Mouse (Mus musculus) midbrain, embryonic 11.5 days (tissue): ENCODE measurements around the gene Itsn1. TPM values are rescaled to one million over a fixed set of nuclear protein-coding genes. Genes with fewer than 3 reads are reported as not detected.

ENCODE experiments used
- ATAC-seq: fragments of 200-750 bp; cut with Nextera tagmentation; 2 replicates; pipeline ENCODE4 v1.8.0; 2017; ENCODE audit warnings: moderate TSS enrichment, moderate library complexity; ENCODE audit not compliant: low FRiP score
- DNase-seq: peaks from one replicate; pipeline ENCODE4 v3.0.0; 2015; ENCODE audit warnings: low spot score; ENCODE audit errors: missing footprints
- H3K27ac ChIP-seq: fragments of 300-500 bp; sonication (generic); 2 replicates; pipeline ENCODE4 v1.5.1; 2014; ENCODE audit warnings: low read depth, low read length
- H3K27me3 ChIP-seq: fragments of 300-500 bp; sonication (generic); 2 replicates; pipeline ENCODE4 v1.6.1; 2014; ENCODE audit warnings: mild to moderate bottlenecking, low read length, moderate library complexity, mixed read lengths; ENCODE audit not compliant: control insufficient read depth, insufficient read depth
- H3K36me3 ChIP-seq: fragments of 300-500 bp; sonication (generic); 2 replicates; pipeline ENCODE4 v1.6.1; 2014; ENCODE audit warnings: mild to moderate bottlenecking, low read length, moderate library complexity, mixed read lengths; ENCODE audit not compliant: control insufficient read depth, insufficient read depth
- H3K4me1 ChIP-seq: fragments of 300-500 bp; sonication (generic); 2 replicates; pipeline ENCODE4 v1.6.1; 2014; ENCODE audit warnings: low read length; ENCODE audit not compliant: control insufficient read depth, insufficient read depth
- H3K4me2 ChIP-seq: fragments of 300-500 bp; sonication (generic); 2 replicates; pipeline ENCODE4 v1.6.1; 2014; ENCODE audit warnings: mild to moderate bottlenecking, moderate library complexity
- H3K4me3 ChIP-seq: fragments of 300-500 bp; sonication (generic); 2 replicates; pipeline ENCODE4 v1.5.1; 2014; ENCODE audit warnings: low read depth, low read length
- H3K9ac ChIP-seq: fragments of 300-500 bp; sonication (generic); 2 replicates; pipeline ENCODE4 v1.6.1; 2014; ENCODE audit warnings: low read length
- H3K9me3 ChIP-seq: fragments of 300-500 bp; sonication (generic); 2 replicates; pipeline ENCODE4 v1.6.1; 2016; ENCODE audit warnings: low read length; ENCODE audit not compliant: control insufficient read depth
- WGBS: fragments of 180-500 bp; shearing (Covaris S2); extraction: QIAGEN DNeasy Blood & Tissue Kit; methylation state at CpG from one replicate; pipeline ENCODE4 v1.1.7; 2014; 5-methylcytosine and 5-hydroxymethylcytosine counted together
- polyA plus RNA-seq: library from polyadenylated mRNA; unstranded; fragments of >200 nt; fragmentation: Nextera tagmentation; extraction: Ambion mirVana; gene quantifications from 2 replicates; pipeline ENCODE4 v1.2.1, GENCODE M21; 2014

Itsn1 gene
- polyA plus RNA-seq, 1 experiment from 2014 or later = 54.8 TPM

DNA sequence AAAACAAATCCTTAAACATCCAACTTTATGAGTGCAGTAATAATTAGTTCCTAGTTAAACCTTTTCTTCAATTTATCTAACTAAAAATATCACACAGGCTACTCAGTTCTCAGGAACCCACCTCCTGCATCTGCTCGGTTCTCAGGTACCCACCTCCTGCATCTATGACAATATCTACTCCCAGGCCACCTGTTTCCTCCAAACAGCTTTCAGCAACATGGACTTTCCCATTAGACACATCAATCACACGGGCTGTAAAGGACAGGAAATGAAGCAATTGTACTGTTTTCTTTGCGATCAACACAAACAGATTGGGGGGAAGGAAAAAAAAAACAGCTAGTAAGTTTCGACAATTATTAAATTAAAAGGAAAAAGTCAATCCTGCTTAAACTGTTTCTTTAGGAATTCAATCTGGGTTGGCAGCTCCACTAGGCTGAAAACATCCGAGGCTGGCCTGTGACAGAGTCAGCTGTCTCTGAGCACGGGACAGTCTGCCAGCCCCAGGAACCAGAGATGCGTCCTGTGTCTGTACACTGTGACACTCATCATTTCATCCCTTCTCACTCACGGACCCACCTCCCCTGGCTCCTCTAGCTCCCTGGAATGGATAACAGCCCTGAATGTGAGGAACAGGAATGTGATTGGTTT lies 33.8 kb upstream of the Itsn1 start:
- 85% methylated on average over 8 of the region's 8 CpGs for WGBS
- Histone ChIP-seq H3K36me3 (peaks cover 5% of the 10 kb centered on the region; the same call in 1 of the 2 replicates), H3K27ac (no peak overlapping the region), H3K9ac (no peak overlapping the region), H3K9me3 (no peaks in the 10 kb centered on the region), H3K4me1 (no peaks in the 10 kb centered on the region), H3K4me3 (no peak overlapping the region), H3K27me3 (no peaks in the 10 kb centered on the region), H3K4me2 (no peak overlapping the region)
- no peak for ATAC-seq
- peak; percentile 60 for DNase-seq

DNA sequence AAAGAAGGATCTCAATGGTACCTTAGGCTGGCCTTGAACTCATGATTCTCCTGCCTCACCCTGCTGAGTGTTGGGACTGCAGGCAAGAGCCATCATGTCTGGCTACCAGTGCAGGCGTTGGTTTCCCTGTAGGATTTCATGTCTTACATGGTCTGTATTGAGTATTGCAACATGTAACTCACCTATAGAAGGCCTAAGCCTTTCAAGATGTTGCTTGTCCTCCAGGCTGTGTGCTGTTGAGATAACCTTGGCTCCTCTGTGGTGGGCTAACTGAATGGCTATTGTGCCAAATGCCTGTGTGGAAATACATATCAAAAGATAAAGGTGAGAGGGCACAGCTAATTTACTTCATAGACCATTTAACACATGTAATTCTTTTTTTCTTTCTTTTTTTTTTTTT lies 30.1 kb upstream of the Itsn1 start:
- H3K9me3 ChIP-seq = no peaks in the 10 kb centered on the region
- H3K27me3 ChIP-seq = no peaks in the 10 kb centered on the region
- H3K4me1 ChIP-seq = no peaks in the 10 kb centered on the region
- H3K4me3 ChIP-seq = no peak overlapping the region
- H3K36me3 ChIP-seq = peaks cover 5% of the 10 kb centered on the region; the same call in 1 of the 2 replicates
- no peak overlapping the region for H3K4me2 ChIP-seq
- peak; percentile 82 for DNase-seq
- H3K9ac ChIP-seq = no peak overlapping the region
- no peak for ATAC-seq
- WGBS = 84% methylated on average over 1 of the region's 1 CpGs
- no peak overlapping the region for H3K27ac ChIP-seq

DNA sequence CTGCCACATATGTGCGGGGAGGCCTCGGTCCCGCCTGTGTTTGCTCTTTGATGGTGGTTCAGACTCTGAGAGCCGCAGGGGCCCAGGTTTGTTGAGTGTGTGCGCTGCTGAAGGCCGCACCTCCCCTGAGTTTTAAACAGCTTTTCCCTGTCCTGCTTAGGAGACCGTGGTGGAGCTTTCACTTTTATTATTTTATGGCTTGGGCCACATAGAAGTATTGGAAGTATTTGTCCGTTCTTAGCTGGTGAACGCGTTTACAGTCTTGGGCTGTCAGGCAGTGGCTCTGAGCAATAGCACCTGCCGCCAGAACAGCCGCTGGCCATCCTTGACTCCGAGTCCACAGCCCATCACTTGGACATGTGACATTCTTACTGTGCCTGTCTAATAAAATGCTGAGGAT lies 27.2 kb upstream of the Itsn1 start:
- ATAC-seq = no peak
- peaks cover 9% of the 10 kb centered on the region; the same call in 1 of the 2 replicates for H3K36me3 ChIP-seq
- 93% methylated on average over 13 of the region's 13 CpGs for WGBS

DNA sequence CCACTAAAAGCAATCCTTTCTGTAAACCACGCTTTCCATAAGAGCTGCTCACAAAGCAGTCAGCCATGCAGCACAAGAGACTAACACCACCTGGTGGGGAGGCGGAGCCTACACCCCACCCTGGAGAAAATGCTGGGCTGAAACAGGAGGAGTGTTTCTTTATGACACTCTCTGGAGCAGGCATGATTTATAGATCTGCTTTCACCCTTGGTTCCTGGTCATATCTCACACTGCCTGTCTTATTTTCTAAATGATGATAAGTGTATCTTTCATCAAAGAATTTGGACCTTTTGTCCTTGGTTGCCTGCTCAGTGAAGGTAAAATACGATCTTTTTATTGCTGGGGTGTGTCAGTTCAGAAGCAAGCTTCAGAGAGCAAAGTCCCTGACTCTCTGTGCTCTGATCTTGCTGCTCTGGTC lies 26.3 kb upstream of the Itsn1 start:
- no peak overlapping the region for H3K4me2 ChIP-seq
- no peaks in the 10 kb centered on the region for H3K9me3 ChIP-seq
- peak; percentile 59 for DNase-seq
- H3K9ac ChIP-seq = no peak overlapping the region
- H3K4me3 ChIP-seq = no peak overlapping the region
- no peak for ATAC-seq
- no peak overlapping the region for H3K27ac ChIP-seq
- peaks cover 9% of the 10 kb centered on the region; the same call in 1 of the 2 replicates for H3K36me3 ChIP-seq
- H3K4me1 ChIP-seq = no peaks in the 10 kb centered on the region
- 62% methylated on average over 3 of the region's 3 CpGs for WGBS
- H3K27me3 ChIP-seq = no peaks in the 10 kb centered on the region

More for the DNA sequence above, 27.2 kb upstream of the Itsn1 start:
- DNase-seq = peak; percentile 45
- H3K27ac ChIP-seq = no peak overlapping the region
- no peak overlapping the region for H3K9ac ChIP-seq
- no peak overlapping the region for H3K4me3 ChIP-seq
- H3K9me3 ChIP-seq = no peaks in the 10 kb centered on the region
- H3K27me3 ChIP-seq = no peaks in the 10 kb centered on the region
- H3K4me1 ChIP-seq = no peaks in the 10 kb centered on the region
- H3K4me2 ChIP-seq = no peak overlapping the region

DNA sequence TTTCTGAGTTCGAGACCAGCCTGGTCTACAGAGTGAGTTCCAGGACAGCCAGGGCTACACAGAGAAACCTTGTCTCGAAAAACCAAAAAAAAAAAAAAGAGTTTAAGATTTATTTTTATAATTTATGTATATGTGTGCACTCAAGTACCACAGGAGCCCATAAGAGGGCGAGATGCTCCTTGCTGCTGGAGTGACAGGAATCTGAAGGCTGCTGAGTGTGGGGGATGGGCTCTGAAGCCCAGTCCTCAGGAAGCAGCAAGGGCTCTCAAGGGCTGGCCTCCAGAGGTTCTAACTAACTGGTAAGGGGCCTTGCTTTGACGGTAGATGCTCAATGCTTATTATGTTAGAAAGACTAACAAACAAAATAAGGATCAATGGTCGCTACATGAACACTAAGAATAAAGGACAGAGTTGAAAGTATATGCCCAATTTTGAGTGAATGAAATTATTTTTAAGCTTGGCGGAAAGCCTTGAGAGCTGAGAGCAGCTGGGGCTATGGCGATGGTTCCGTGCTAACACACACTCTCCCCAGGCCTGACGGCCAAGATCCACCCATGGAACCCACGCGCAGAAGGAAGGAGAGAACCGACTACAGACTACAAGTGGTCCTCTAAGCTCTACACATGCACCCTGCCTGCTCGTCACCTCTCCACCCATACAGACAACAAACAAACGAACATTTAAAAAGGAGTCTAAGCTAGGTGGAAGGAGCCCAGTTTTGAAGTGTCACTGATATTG lies 24.3 kb upstream of the Itsn1 start:
- Histone ChIP-seq H3K9ac (no peak overlapping the region), H3K4me3 (no peak overlapping the region), H3K9me3 (no peaks in the 10 kb centered on the region), H3K36me3 (peaks cover 6% of the 10 kb centered on the region; the same call in 1 of the 2 replicates), H3K4me1 (no peaks in the 10 kb centered on the region), H3K27me3 (no peaks in the 10 kb centered on the region), H3K27ac (no peak overlapping the region), H3K4me2 (no peak overlapping the region)
- DNase-seq (peak; percentile 17), ATAC-seq (no peak)
- WGBS = 85% methylated on average over 14 of the region's 14 CpGs

DNA sequence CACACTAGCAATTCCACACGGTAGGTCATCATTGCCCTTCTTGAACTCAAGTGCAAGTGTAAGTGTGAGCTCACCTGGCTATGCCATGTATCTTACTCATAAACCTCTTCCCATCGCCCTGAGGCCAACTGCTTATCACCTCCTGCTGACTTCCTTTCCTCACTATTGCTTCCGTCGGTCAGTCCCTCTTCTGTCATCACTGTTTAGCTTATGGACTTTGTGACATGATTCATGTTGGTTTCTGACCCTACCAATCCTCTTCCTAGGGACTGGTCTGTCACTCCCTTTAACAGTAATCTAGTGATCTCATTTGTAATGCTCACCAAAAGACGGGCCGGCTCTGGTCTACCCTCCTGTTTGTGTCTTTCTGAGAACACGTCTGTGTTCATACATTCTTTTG lies 18.8 kb upstream of the Itsn1 start:
- DNase-seq (no peak), ATAC-seq (no peak)
- Histone ChIP-seq H3K4me2 (no peak overlapping the region), H3K4me1 (no peaks in the 10 kb centered on the region), H3K4me3 (no peak overlapping the region), H3K36me3 (peaks cover 6% of the 10 kb centered on the region; the same call in 1 of the 2 replicates), H3K9me3 (no peaks in the 10 kb centered on the region), H3K27me3 (no peaks in the 10 kb centered on the region), H3K27ac (no peak overlapping the region), H3K9ac (no peak overlapping the region)
- 90% methylated on average over 7 of the region's 7 CpGs for WGBS

DNA sequence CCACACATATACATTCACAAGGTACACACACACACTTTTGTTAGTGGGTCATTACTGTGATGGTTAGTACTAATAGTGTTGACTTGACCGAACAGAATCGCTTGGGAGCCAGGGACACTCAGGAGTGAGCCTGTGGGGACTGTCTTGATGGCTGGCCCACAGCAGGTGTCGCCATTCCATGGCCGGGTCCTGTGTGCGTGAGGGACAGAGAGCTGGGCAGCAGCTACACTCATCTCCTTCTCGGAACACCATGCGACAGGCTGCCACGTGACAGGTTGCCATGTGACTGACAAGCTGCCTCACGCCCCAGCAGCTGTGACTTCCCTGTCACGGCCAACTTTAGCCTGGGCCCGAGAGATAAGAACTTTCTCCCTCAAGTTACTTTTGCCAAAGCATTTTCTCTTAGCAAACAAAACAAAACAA lies 12.1 kb upstream of the Itsn1 start:
- Histone ChIP-seq H3K36me3 (peaks cover 2% of the 10 kb centered on the region), H3K9me3 (no peaks in the 10 kb centered on the region), H3K4me2 (no peak overlapping the region)

DNA sequence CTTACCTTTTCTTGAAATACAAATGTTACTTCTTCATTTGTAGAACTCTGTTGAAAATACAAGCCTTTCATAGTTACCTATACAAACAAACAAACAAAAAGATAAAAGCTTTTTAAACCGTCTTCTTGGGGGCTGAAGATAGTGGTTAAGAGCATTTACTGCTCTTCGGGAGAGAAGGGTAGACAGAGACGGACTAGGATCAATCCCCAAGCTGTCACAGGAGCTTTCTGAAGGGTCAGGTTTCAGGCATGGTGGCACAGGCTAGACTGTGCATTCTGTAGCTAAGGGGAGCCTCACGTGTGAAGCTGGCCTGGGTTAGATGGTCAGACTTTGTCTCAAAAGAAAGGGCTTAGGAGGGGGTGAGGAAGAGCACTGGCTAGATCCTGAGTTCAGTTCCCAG lies 11.7 kb upstream of the Itsn1 start:
- 84% methylated on average over 4 of the region's 4 CpGs for WGBS
- H3K9ac ChIP-seq = no peak overlapping the region
- no peak overlapping the region for H3K4me3 ChIP-seq
- ATAC-seq (no peak), DNase-seq (no peak)
- H3K4me2 ChIP-seq = no peak overlapping the region
- no peaks in the 10 kb centered on the region for H3K4me1 ChIP-seq
- no peaks in the 10 kb centered on the region for H3K27me3 ChIP-seq
- peak overlapping the region; percentile 20; the same call in 1 of the 2 replicates for H3K27ac ChIP-seq
- H3K36me3 ChIP-seq = peaks cover 2% of the 10 kb centered on the region
- H3K9me3 ChIP-seq = no peaks in the 10 kb centered on the region

More for the DNA sequence above, 12.1 kb upstream of the Itsn1 start:
- H3K4me1 ChIP-seq = no peaks in the 10 kb centered on the region
- ATAC-seq (0 out of 2 replicates have a peak, but pooled peaks have one; percentile 35), DNase-seq (no peak)
- no peak overlapping the region for H3K9ac ChIP-seq
- WGBS = 88% methylated on average over 11 of the region's 11 CpGs
- H3K27me3 ChIP-seq = no peaks in the 10 kb centered on the region
- H3K4me3 ChIP-seq = no peak overlapping the region
- H3K27ac ChIP-seq = no peak overlapping the region

DNA sequence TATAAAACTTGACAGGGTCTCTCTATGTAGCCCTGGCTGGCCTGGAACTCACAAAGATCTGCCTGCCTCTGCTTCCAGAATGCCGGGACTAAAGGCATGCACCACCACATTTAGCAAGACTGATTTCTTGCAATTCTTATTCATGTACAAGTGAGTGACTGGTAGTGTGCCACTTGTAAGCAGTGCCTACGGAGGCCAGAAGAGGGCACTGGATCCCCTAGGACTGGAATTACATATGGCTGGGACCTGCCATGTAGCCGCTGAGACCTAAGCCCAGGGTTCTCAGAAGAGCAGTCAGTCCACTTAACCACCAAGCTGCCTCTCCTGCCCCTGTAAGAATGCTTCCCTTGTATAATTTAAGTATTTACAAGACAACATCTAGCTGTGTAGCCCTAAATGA lies 4.8 kb upstream of the Itsn1 start:
- Histone ChIP-seq H3K9ac (no peak overlapping the region), H3K27ac (no peak overlapping the region), H3K36me3 (no peaks in the 10 kb centered on the region; the same call in 1 of the 2 replicates), H3K4me3 (no peak overlapping the region), H3K27me3 (no peaks in the 10 kb centered on the region), H3K4me2 (no peak overlapping the region), H3K4me1 (peaks cover 8% of the 10 kb centered on the region), H3K9me3 (no peaks in the 10 kb centered on the region)
- WGBS = 49% methylated on average over 3 of the region's 3 CpGs
- ATAC-seq (no peak), DNase-seq (peak; percentile 89)
